Mouse (Mus musculus) erythroblast, embryonic 14.5 days (primary cell): Measurements from ENCODE around the gene Cryab.

Experiments
- GATA1 ChIP-seq: IDR thresholded peaks from 2 replicates; pipeline ENCODE4 v1.6.1; 2012; ENCODE audit warnings: low read length, inconsistent platforms, mixed read lengths
- TAL1 ChIP-seq: IDR thresholded peaks from 3 replicates; pipeline ENCODE4 v1.6.1; 2012; ENCODE audit warnings: low read length, inconsistent platforms, mixed read lengths

- TF ChIP-seq GATA1 (no peak), TAL1 (no peak)
Observed at GRCm38 (mm10) chr9:50753947-50754346, 2.8 kb downstream of the Cryab start.
